Mouse (Mus musculus): ENCODE measurements at regions not wholly inside any gene's neighbourhood (a gene's known extent, or its start where the extent isn't known, plus 50 kb on each side); places are given as distances from the start of the nearest gene placed in this dataset.

DNA sequence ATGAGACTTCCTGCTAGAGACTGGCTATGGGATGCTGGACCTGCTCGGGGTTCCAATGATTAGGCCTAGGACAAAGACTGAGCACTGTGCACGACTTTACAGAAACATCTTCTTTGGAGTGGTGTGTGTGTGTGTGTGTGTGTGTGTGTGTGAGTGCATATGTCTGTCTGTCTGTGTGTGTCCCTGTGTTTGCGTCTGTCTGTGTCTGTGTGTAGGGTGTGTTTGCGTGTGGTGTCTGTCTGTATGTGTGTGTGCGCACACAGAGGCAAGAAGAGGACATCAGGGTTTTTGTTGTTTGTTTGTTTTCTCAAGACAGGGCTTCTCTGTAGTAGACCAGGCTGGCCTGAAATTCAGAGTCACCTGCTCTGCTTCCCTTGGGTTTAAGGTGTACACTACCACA is 51.9 kb upstream of the Slco4a1 start:
- no peak for DNase-seq (ENCODE audit: low spot score in 2 of 2)

DNA sequence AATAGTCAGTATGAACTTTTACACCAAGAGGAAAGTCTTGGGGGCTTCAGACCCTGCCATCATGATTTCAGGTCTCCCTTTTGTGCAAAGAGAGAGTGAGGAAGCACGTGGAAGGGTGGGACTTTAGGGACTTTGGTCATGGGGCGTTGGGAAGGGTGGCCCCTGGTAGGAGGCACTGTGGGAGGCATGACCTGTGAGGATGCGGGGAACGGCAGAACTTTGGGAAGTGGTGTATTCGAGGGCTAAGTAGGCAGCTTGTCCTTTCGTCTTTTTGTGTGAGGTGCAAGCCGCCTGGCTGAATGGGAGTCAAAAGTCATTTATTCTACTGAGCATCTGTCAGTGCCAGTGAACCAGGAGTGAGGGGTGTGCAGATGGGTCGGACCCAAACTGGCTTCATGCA is 52.4 kb upstream of the Slco4a1 start:
- peak in 1 of 2 experiments; percentile 28 for DNase-seq (ENCODE audit: low spot score in 2 of 2)

DNA sequence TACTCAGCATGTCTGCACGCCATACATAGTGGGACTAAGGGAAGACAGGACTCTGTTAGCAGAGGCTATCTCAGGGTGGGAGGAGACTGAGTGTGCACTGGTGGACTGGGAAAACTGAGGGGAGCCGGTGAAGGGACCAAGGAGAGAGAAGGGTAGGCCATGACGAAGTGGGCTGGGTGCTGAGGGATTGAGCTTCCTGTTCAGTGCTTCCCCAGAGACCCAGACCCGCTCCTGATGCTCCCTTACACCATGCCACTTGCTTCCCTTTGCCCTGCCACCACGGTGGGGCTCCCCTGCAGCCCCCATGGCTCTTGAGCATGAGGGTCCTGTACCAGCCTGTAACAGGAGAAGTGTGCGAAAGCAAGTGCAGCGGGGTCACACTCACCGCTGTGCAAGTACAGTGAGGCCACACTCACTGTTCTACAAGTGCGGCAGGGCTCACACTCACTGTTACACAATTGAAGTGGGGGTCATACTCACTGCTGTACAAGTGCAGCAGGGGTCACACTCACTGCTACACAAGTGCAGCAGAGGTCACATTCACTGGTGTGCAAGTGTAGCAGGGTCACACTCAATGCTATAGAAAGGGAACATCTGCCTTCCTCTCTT is 53.1 kb upstream of the Slco4a1 start:
- peak in 1 of 2 experiments; percentile 31 for DNase-seq (ENCODE audit: low spot score in 2 of 2)

DNA sequence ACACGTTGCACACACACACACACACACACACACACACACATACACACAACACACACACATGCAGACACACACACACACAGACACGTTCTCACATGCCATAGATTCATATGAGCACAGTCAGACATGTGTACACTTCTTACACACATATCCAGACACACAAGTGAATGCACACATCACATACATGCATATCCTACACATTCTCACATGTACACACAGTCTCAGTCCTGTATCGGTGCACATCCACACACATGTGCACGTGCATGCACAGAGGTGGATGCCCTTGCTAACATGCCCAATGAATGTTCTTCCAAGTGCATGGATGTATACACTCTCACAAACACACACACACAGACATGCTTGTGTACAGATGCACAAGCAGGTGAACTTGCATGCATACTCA is 53.6 kb upstream of the Slco4a1 start:
- DNase-seq (ENCODE audit: low spot score in 2 of 2), result peak in 1 of 2 experiments; percentile 23

DNA sequence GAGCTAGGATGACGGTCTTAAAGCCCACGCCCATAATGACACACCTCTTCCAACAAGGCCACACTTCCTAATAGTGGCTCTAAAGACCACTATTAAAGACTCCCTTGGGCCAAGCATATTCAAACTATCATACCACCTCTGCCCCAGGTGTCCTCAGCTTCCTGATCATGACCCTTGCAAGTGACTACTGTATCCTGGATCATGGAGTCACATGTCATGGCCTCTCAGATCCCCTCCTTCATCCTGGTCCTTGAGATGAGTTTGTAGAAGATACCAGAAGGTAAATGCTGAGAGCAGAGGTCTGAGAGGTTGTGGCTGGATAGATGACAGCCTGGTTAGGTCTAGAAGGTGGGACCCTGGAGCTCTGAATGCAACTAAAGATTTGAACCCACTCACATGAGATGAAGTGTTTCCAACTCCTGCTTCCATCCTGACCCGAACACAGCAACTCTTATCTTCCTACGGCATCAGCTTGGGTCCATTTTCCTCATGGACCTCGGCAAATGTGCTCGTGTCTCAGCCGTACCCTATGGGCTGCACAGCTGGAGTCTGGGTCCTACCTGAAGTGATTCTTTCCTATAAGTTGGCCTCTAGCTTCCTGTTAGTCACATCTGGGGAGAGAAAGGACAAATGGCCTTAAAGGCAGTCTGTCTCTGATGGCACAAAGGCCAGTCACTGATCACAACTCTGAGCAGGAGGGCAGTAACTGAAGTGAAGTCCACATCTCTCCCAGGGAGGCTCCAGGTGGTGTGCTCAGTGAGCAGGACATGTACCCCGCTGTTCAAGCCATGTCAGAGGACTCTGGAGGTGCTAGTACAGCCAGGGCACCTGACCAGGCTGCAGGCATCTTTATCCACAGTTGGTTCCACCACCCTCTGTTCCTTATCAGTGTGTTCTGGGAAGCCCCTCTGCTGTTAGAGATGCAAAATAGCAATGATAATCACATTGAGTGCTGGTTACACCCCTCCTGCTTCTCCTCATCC is 54.3 kb upstream of the Slco4a1 start:
- DNase-seq (ENCODE audit: low spot score in 2 of 2), result peak in 1 of 2 experiments; percentile 58

DNA sequence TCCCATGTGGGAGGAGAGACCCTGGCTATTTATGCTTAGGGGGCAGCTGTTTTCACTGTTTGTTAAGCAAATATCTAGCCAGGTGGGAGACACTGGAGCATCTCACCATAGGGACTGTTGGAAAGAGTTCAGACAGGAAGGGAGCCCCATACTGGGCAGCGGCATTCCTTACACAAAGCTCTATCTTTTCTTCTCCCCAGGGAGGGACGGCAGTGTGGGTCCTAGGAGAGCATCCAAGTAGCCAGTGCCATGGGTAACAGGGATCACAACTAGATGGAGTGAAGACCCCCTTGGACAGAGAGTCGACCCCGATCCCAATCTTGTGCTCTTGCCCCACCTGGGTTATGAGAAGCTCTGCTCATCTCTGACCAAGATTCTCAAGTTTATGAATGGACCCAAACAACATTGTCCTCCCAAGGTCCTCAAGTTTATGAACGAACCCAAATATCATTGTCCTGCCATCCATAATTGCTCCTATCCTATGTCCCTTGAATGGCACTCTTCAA is 55.5 kb upstream of the Slco4a1 start:
- peak in 1 of 2 experiments; percentile 57 for DNase-seq (ENCODE audit: low spot score in 2 of 2)

DNA sequence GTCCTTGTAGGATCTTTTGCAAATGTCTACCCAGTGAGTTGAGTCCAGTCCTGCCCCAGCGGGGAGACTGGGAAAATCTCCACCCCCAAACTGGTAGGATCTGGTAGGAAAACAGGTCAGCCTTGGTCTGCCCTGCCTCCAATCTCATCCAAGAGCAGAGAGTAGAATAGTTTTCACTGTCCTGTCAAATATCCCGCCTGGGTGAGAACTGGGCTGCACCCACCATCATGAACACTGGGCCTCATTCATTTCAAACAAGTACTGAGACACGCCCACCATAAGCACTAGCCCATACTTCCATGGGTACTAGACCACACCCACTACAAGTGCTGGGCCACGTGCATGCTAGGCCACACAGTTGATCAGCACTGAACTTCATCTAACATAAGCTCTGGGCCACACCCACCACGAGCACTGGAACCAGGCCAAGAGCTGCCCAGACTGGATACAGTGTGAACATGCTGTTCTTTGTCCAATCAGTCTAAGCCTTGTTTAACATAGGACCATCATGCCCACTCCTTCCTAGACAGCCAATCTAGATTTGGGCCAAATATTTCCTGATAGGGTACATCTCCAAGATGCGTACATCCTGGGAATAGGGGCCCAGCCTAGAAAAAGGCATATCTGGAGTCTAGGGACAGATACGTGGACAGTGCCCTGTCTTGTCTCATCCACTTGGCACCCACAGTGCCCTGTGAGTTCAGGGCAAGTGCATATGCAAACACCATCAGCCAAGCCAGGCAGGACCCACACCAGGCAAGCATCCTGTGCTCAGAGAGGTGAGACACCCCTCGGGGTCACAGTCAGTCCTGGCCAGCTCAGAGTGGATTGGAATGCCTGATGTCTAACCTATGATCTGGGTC is 56.2 kb upstream of the Slco4a1 start:
- peak in 1 of 2 experiments; percentile 85 for DNase-seq (ENCODE audit: low spot score in 2 of 2)

DNA sequence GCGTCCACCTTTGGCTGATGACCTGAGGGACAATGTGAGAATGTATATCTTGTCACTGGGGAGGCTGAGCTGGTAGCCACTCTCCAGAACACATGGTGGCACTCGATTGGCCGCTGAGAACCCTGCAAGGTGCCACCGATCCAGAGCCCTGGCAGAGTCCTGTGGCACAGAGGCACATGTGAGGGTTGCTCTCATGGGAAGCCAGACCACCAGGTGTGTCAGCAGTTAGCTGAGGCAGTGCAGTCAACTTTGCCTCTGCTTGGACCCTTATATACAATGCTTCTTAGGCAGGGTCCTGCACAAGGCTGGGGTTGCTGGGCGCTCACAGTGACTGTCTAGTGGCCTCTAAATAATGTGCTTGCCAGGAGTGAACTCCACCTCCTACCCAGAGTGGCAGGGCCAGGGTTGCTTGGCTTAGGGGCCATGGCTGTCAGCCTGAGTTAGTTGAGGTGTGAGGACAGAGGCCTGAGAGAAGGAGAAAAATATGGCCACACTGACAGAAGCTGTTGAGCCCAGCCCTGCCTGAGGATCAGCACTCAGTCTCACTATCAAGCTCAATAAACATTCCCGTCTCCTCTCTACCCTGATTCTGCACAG is 57.1 kb upstream of the Slco4a1 start:
- DNase-seq (ENCODE audit: low spot score in 2 of 2), result peak in 1 of 2 experiments; percentile 63

DNA sequence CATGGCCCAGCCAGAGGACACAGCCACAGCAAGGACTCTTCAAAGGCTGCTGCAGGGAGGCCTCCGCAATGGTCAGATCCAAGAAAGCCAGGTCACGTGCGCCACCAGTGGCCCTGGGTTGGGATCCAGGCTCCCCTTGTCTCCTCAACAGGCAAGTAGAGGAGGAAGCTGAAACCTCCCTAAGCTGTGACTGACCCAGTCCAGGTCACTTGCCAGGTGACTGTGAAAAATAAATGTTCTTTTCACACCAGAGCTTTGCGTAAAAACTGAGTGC is 57.6 kb upstream of the Slco4a1 start:
- peak in 1 of 2 experiments; percentile 44 for DNase-seq (ENCODE audit: low spot score in 2 of 2)

DNA sequence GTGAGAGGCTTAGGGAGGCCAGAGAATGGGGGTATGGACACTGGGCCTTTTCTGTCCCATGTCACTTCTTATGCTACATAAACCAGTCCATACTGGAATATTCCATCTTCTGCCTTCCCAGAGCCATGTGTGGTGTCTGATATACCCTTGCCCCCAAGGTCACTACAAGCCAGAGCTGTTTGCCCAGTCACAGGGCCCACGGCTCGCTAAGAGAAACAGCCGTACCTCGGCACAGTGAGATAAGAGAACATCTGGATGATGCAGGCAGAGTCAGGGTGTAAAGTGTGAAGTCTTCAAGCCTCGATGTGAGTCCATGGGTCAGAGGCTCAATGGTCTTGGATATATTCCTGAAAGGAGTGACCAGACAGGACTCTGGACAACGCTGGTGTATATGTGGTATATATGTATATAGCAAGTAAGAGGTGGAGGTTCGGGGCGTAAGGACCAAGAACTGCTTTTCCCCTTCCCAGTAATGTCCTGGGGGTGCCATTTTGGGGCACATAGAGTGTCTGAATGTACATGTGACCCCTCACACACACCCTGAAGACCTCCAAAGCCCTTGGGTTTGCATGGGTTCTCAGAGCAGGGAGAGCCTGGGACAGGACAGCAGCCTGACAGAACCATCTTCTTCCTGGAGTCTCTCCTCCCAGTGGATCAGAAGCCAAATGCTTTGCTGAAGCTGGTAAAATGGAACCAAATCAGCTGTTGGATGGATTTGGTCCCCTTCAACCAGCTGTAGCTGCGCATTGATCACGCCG is 58.1 kb upstream of the Slco4a1 start:
- DNase-seq (ENCODE audit: low spot score in 2 of 2), result peak in 1 of 2 experiments; percentile 27

DNA sequence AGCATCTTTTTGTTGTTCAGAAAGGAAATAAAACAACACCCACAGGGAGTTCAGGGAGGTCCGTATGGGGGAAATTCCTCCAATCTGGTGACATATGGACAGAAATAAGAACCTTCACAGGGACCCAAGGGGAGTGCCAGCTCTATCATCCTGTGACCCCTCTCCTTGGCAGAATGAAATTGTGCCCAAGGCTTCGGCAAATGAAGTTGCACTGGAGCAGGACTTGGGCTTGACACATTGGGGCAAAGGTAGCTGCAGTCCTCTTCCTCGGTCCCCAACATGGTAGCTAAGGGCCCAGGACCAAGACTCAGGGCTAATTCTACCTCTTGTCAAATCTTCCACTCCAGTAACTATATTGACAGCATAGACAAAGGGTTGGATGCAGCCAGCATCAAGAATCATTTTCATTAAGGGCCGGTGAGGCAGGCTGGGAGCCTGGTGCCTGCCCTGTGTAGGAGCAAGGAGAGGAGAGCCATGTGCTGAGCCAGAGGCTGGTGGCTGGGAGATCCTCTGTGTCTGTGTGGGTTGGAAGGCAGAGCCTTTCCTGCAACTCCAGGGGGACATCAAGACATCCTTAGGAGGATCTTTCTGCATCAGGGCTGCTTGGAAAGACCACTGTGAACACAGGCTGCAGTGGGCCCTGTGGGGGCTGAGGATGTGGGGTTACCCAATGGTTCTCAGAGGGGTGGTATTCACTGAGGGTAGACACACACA is 59.2 kb upstream of the Slco4a1 start:
- peak in 1 of 2 experiments; percentile 43 for DNase-seq (ENCODE audit: low spot score in 2 of 2)

DNA sequence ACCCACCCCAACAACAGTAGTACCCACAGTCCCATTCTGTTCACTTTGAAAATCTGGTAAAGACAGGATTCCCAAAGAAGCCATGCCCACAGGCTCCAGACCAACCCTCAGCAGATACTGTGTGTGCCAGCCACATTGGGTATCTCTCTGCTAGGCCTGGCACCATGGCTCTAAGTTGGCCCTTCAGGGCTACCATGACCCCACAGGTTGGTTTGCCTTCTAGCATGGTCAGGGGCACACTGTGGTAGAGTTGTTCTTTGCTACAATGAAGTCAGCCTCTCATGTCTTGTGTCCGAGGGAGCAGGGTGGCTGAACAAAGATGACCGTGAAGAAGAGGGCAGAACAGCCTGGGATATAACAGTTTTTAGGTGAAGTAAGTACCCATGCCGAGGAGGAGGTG is 59.8 kb upstream of the Slco4a1 start:
- no peak for DNase-seq (ENCODE audit: low spot score in 2 of 2)

DNA sequence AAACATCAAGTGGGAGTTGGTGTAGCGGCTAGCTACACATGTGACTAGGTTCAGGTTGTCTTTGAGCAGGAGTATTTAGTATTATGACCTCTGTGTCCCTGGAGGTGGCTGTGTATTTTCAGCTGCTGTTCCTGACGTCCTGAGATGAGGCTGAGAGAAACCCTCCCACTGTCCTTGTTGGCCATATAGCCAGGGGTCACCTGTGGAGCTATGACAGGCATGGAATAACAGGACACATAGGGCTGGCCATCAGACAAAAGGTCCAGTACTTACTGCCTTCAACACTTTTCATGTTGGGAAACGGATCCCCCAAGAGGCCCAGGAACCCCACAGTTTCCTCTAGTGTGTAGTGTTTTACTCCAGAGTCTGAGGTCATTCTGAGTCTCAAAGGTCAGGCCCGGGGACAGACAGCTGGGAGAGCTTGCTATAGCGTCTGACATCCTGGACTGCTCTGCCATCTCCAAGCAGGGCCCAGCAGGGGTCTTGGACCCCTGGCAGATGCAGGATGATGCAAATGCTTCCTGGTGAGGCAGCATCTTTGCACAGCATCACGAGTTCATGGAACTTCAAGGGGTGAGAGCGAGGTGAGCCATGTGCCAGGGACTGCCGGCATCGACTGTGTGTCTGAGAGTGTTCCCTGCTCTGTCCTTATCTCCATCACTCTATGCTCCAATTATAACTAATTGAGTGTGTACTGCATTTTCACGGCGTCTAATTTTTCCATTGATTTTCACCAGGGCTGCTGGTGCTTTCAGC is 60.6 kb upstream of the Slco4a1 start:
- DNase-seq (ENCODE audit: low spot score in 2 of 2), result no peak

DNA sequence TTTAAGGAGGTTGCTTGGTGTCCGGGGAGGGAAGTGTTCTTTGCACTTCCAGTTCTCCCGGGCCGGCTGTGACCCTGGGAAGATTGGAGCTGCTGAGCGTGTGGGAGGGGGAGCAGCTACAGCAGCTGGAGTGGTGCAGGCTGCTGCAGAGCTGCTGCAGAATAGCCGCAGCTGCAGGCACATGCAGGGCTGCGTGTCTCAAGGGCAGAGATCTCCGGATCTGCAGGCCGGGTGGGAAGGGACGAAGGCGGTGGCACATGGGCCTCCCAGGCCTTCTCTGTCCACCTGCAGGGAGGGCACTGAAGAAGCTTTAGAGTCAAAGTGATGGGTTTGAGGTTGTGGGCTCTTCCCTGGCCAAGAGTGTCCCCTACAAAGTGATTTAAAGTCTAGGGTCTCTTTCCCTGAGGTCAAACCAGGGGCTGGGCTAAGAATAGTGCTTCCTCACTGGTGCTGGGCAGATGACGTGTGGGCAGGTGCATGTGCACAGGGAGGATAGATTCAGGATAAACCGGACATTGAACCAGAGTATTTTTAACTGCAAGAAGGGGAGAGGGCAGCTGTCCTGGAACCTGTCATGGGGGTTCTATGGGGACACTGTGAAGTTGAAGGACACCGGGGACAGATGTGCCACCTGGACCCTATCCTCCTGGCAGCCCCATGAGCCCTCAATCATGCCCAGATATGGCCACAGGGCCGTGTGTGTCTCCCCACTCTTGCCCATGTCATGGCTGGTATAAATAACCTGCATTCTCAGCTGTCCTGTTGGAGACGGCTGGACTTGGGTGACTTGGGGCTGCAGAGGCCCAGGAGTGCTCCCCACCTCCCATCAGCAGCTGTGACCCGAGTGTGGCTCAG is 58.6 kb upstream of the Gata5 start:
- DNase-seq (ENCODE audit: low spot score in 2 of 2), result peak in 1 of 2 experiments; percentile 71

DNA sequence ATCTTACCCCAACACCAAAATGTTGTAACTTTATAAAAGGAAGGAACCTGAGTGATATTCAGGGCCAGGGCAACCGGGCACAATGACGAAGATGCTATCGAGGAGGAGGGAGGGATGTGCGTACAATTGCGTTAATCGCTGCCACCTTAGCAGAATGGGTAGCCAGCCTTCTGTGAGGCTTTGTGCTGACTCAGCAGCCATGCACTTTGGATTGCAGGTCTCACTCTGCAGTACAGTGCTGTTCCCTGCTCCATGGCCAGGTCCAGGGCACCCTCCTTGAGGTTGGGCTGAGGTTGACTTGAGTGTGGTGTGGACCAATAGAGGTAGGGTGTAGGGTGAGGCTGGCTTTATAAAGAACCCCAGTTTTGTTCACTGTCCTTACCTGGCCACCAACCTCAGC is 57.8 kb upstream of the Gata5 start:
- DNase-seq (ENCODE audit: low spot score in 2 of 2), result peak in 1 of 2 experiments; percentile 47

DNA sequence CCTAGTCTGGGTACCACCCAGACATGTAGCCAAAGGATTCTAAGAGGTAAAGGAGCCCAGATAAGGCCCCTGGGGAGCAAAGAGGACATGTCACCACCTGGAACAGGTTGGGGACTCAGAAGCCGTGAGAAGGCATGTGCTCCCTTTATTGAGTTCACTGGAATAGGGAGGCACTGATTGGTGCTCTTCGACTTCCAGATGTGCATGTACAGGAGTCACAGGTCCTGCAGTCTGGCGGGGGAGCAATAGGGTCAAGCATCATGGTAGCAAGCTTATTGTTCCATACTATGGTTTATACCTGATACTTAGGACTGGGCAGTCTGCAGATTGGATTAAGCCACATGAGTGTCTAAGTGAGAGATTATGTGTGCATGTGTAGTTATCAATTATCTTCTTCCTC is 56.9 kb upstream of the Gata5 start:
- no peak for DNase-seq (ENCODE audit: low spot score in 2 of 2)

DNA sequence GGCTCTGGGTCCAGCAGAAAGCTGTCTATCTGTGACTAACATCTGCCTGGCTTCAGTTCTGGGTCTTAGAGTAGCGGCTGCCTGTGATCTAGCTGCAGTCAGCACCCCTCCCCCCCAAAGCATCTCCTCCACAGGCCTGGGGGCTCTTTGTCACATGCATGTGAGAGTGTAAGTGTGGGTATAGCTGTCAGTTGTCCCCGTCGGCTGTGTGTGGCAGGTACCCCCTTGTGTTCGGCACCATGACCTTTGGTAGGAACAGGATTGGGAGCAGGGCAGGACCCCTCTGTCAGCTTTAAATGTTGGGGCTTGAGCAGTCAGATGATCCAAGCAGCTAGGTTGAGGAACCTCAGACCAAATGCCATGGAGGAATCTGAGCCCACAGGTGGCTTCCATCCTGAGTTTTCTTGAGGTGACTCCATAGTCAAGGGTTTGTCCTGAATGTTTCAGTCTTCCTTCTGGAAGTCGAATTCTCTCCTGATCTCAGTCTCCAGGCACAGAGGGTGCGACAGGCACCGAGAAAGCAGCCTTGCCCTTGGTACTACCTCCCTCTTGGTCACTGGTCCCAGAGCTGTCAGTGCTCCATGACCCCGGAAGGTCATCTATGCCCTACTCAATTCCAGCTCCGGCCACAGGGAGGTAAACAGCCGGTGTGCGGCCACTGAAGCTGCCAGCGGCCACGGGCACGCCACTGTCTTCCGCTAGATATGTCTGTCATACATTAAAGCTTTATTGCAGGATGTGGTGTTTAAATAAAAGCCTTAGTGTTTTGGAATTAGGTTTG is 55.9 kb upstream of the Gata5 start:
- DNase-seq (ENCODE audit: low spot score in 2 of 2), result peak in 1 of 2 experiments; percentile 33

Measured in gastrocnemius, adult 8-10 months (tissue).